Mouse (Mus musculus): ENCODE measurements at regions not wholly inside any gene's neighbourhood (a gene's known extent, or its start where the extent isn't known, plus 50 kb on each side); places are given as distances from the start of the nearest gene placed in this dataset.

- TF ChIP-seq ETS1 (IDR thresholded peaks at IDR 0.05; ENCODE audit: low read depth, low read length) (no peak), ZNF384 (IDR thresholded peaks at IDR 0.05; ENCODE audit: low read depth, low read length) (no peak), EP300 (IDR thresholded peaks at IDR 0.05; ENCODE audit: low read depth in 1 of 2, low read length in 2 of 2) (no peak), TAL1 (IDR thresholded peaks at IDR 0.05; ENCODE audit: low read length) (no peak)
Measured at GRCm38 (mm10) chr2:160236806-160237205, 97.2 kb downstream of the Gm826 start.

All from MEL (cell line).